Comparison of ENCODE assay signal across 10 mouse cellular contexts in the genomic region with DNA sequence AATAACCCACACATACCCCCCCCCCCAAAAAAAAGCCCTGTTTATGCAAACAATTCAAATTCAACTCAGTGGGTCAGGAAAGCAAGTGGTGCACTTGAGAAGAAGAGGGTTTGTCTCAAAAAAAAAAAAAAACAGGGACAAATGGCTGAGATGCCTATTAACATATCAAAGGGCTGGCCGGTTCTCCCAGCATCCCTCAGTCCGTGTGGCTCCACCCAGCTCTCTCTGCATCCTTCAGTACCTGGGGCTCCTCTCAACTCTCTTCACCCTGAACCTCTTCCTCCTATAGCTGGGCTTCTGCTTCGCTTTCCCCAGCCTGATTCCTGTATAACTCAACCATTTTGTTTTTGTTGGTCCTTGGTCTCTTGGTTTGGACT. TPM values are rescaled to one million over a fixed set of nuclear protein-coding genes. Genes with fewer than 3 reads are reported as not detected.
DNase-seq lines count a peak whose midpoint lies in the region; ATAC-seq and TF ChIP-seq lines count a peak whose summit lies in the region.
"Had no signal": no experiment of that assay in that cellular context is flagged by ENCODE, and none has a peak within 500 bp of the region (broad histone marks: within the 10 kb centered on the region; RNA-seq: fewer than 3 reads in every experiment).

No protein-coding gene starts in this region.

- H3K9me3 ChIP-seq in ES-E14 (ENCODE audit: control insufficient read depth, insufficient read depth, low read depth, low read length): no peaks in the 10 kb centered on the region
- H3K9me3 ChIP-seq in hindbrain, embryonic 12.5 days (replicated peaks): no peaks in the 10 kb centered on the region; the same call in 1 of the 2 replicates
- H3K9me3 ChIP-seq in midbrain, embryonic 16.5 days (replicated peaks; ENCODE audit: control insufficient read depth, low read length, poor library complexity, severe bottlenecking): no peaks in the 10 kb centered on the region
- H3K9me3 ChIP-seq: G1E had no signal

- peak overlapping the region; percentile 44 for H3K4me2 ChIP-seq in hindbrain, embryonic 12.5 days (replicated peaks)
- peak overlapping the region; percentile 39 for H3K4me2 ChIP-seq in midbrain, embryonic 16.5 days (ENCODE audit: low read length)

- 0 out of 2 replicates have a peak overlapping the region, but pooled peaks have one; percentile 27 for H3K9ac ChIP-seq in ES-E14 (ENCODE audit: insufficient read depth, low read depth, low read length, poor library complexity, severe bottlenecking)
- no peak overlapping the region for H3K9ac ChIP-seq in hindbrain, embryonic 12.5 days
- H3K9ac ChIP-seq in midbrain, embryonic 16.5 days (ENCODE audit: low read depth, low read length): 0 out of 2 replicates have a peak overlapping the region, but pooled peaks have one; percentile 2

- peak overlapping the region; percentile 24 to 53; a peak in 2 of 4 replicates for H3K4me3 ChIP-seq in ES-E14 (ENCODE audit: insufficient read depth in 1 of 2, low read depth in 1 of 2, low read length in 2 of 2, poor library complexity in 1 of 2, severe bottlenecking in 1 of 2)
- H3K4me3 ChIP-seq in hindbrain, embryonic 12.5 days: no peak overlapping the region
- H3K4me3 ChIP-seq in midbrain, embryonic 16.5 days (ENCODE audit: low read depth, low read length): peak overlapping the region; percentile 19

- H3K36me3 ChIP-seq in ES-E14 (ENCODE audit: control insufficient read depth, insufficient read depth, low read length, poor library complexity, severe bottlenecking): no peaks in the 10 kb centered on the region
- H3K36me3 ChIP-seq in hindbrain, embryonic 12.5 days: no peaks in the 10 kb centered on the region
- no peaks in the 10 kb centered on the region for H3K36me3 ChIP-seq in midbrain, embryonic 16.5 days (ENCODE audit: control insufficient read depth, insufficient read depth, low read length)
- H3K36me3 ChIP-seq: G1E had no signal

- no peaks in the 10 kb centered on the region for H3K27me3 ChIP-seq in hindbrain, embryonic 12.5 days
- H3K27me3 ChIP-seq in midbrain, embryonic 16.5 days (ENCODE audit: control insufficient read depth, insufficient read depth, low read depth, low read length): no peaks in the 10 kb centered on the region

- 3% methylated on average over 3 of the region's 3 CpGs for WGBS in hindbrain, embryonic 12.5 days
- WGBS in midbrain, embryonic 16.5 days: 7% methylated on average over 3 of the region's 3 CpGs

- H3K4me1 ChIP-seq in ES-E14 (ENCODE audit: control insufficient read depth in 2 of 2, insufficient read depth in 2 of 2, low read length in 2 of 2, poor library complexity in 1 of 2): peaks cover 3% of the 10 kb centered on the region in 2 experiments; a peak in 2 of 4 replicates
- 0 out of 2 replicates have a peak, but pooled peaks cover 2% of the 10 kb centered on the region for H3K4me1 ChIP-seq in hindbrain, embryonic 12.5 days
- H3K4me1 ChIP-seq in midbrain, embryonic 16.5 days (ENCODE audit: control insufficient read depth, insufficient read depth, low read length): no peaks in the 10 kb centered on the region

- ATAC-seq in hindbrain, embryonic 12.5 days (ENCODE audit: low FRiP score): peak; percentile 77
- ATAC-seq in midbrain, embryonic 16.5 days: no peak; the same call in 1 of the 2 replicates

- peak; percentile 86 for DNase-seq in ES-E14 (ENCODE audit: low read depth, low spot score)
- DNase-seq in embryo, embryonic 9.5 days (ENCODE audit: extremely low spot score): peak; percentile 61
- no peak for DNase-seq in right cerebral cortex, postnatal 10 days (ENCODE audit: low spot score in 2 of 2)
- no peak for DNase-seq in thymus, postnatal 14 days
- no peak for DNase-seq in adrenal gland, adult (ENCODE audit: inconsistent age in 2 of 2, low spot score in 1 of 2)
- DNase-seq in frontal cortex, postnatal 25 days (ENCODE audit: low spot score in 2 of 2): no peak
- DNase-seq: thymus, postnatal 36 days had no signal

- in situ Hi-C loops in ES-E14 (cut with MboI; ENCODE audit: low sequenced_read_pairs in 2 of 2, unreplicated experiment in 2 of 2): no loop called here

- peak overlapping the region; percentile 72; the same call in 1 of the 2 replicates for H3K27ac ChIP-seq in ES-E14 (ENCODE audit: insufficient read depth, low read depth, low read length, poor library complexity, severe bottlenecking)
- H3K27ac ChIP-seq in hindbrain, embryonic 12.5 days: peak overlapping the region; percentile 55
- 0 out of 2 replicates have a peak overlapping the region, but pooled peaks have one; percentile 18 for H3K27ac ChIP-seq in midbrain, embryonic 16.5 days (ENCODE audit: low read length)

TF ChIP-seq in ES-E14, 5 proteins besides CTCF, POLR2A, EP300 and RAD21:
- TF ChIP-seq CHD2 (IDR thresholded peaks at IDR 0.05; ENCODE audit: low read depth, low read length): no peak
- no peak for TF ChIP-seq ZC3H11A (IDR thresholded peaks at IDR 0.05; ENCODE audit: borderline replicate concordance, low read depth, low read length)
- TF ChIP-seq MAFK (IDR thresholded peaks at IDR 0.05; ENCODE audit: insufficient read depth, low read depth, low read length): 0 out of 2 replicates have a peak, but pooled peaks have one; percentile 28
- TF ChIP-seq ZNF384 (IDR thresholded peaks at IDR 0.05; ENCODE audit: low read depth, low read length): peak; percentile 98
- peak; percentile 38; the same call in 1 of the 2 replicates for TF ChIP-seq HCFC1 (IDR thresholded peaks at IDR 0.05; ENCODE audit: borderline replicate concordance, insufficient read depth, low read length)

RNA-seq across cellular contexts. Expression of gene 2510009E07Rik, which starts 7.8 kb away (rescaled TPM):
- total RNA-seq in ES-E14 (2012; rRNA removed): 1.1 and 1.8 TPM in 2 replicates
- 54.6 and 56.0 TPM in 2 replicates for polyA plus RNA-seq in hindbrain, embryonic 12.5 days (2016; fragmentation: Nextera tagmentation; extraction: Ambion mirVana)
- polyA plus RNA-seq in midbrain, embryonic 16.5 days (2015; fragmentation: Nextera tagmentation; extraction: Ambion mirVana): 50.4 and 55.3 TPM in 2 replicates
- polyA plus RNA-seq: G1E had no signal

Comparison
In these comparisons a context has a peak if more than half of its experiments do, and no peak if none do; other contexts are left out.
1. DNase-seq: peak in ES-E14 (single experiment) and embryo, embryonic 9.5 days (single experiment); none in right cerebral cortex, postnatal 10 days (0 of 2), thymus, postnatal 14 days (single experiment), adrenal gland, adult (0 of 2) and frontal cortex, postnatal 25 days (0 of 2).
2. H3K27ac ChIP-seq: peak in every context shown above with its lines; median percentile 72 in ES-E14; 55 in hindbrain, embryonic 12.5 days; 18 in midbrain, embryonic 16.5 days.